Mouse (Mus musculus) intestine, postnatal 0 days (tissue): ENCODE results near the gene Fam229a. TPM values are rescaled to one million over a fixed set of nuclear protein-coding genes. Genes with fewer than 3 reads are reported as not detected.

Experiments
- ATAC-seq: fragments of 200-750 bp; cut with Nextera tagmentation; 2 replicates; pipeline ENCODE4 v1.8.0; 2017; ENCODE audit warnings: mild to moderate bottlenecking, moderate TSS enrichment, moderate library complexity
- H3K27ac ChIP-seq: fragments of 300-500 bp; sonication (generic); 2 replicates; pipeline ENCODE4 v1.5.1; 2014; ENCODE audit warnings: mild to moderate bottlenecking, low read depth, low read length, moderate library complexity
- H3K27me3 ChIP-seq: fragments of 300-500 bp; sonication (generic); replicated peaks from 2 replicates; pipeline ENCODE4 v1.6.1; 2014; ENCODE audit warnings: low read length, mixed read lengths; ENCODE audit not compliant: control insufficient read depth, insufficient read depth
- H3K36me3 ChIP-seq: fragments of 300-500 bp; sonication (generic); 2 replicates; pipeline ENCODE4 v1.6.1; 2014; ENCODE audit warnings: mild to moderate bottlenecking, moderate library complexity; ENCODE audit not compliant: control insufficient read depth, insufficient read depth
- H3K4me1 ChIP-seq: fragments of 300-500 bp; sonication (generic); replicated peaks from 2 replicates; pipeline ENCODE4 v1.6.1; 2014; ENCODE audit warnings: antibody characterized with exemption, low read length, mixed read lengths; ENCODE audit not compliant: control insufficient read depth, insufficient read depth
- H3K4me2 ChIP-seq: fragments of 300-500 bp; sonication (generic); replicated peaks from 2 replicates; pipeline ENCODE4 v1.6.1; 2014; ENCODE audit warnings: low read depth, mild to moderate bottlenecking, moderate library complexity
- H3K4me3 ChIP-seq: fragments of 300-500 bp; sonication (generic); 2 replicates; pipeline ENCODE4 v1.5.1; 2014; ENCODE audit warnings: low read depth, low read length
- H3K9ac ChIP-seq: fragments of 300-500 bp; sonication (generic); 2 replicates; pipeline ENCODE4 v1.6.1; 2014; ENCODE audit warnings: mild to moderate bottlenecking, low read depth, low read length
- H3K9me3 ChIP-seq: fragments of 300-500 bp; sonication (generic); 2 replicates; pipeline ENCODE4 v1.6.1; 2016; ENCODE audit warnings: mixed run types; ENCODE audit not compliant: control insufficient read depth
- CTCF ChIP-seq: sonication (generic); IDR thresholded peaks from 2 replicates; pipeline ENCODE4 v1.5.1; 2016; ENCODE audit warnings: low read depth, mild to moderate bottlenecking, control low read depth, antibody characterized with exemption, moderate library complexity
- WGBS: fragments of 180-500 bp; shearing (Covaris S2); extraction: QIAGEN DNeasy Blood & Tissue Kit; methylation state at CpG from one replicate; pipeline ENCODE4 v1.1.7; 2014; 5-methylcytosine and 5-hydroxymethylcytosine counted together
- polyA plus RNA-seq: library from polyadenylated mRNA; unstranded; fragments of >200 nt; fragmentation: Nextera tagmentation; extraction: Ambion mirVana; gene quantifications from 2 replicates; pipeline ENCODE4 v1.2.1, GENCODE M21; 2015

Gene Fam229a
- polyA plus RNA-seq, 1 experiment from 2014 or later = 0.22 TPM

DNA sequence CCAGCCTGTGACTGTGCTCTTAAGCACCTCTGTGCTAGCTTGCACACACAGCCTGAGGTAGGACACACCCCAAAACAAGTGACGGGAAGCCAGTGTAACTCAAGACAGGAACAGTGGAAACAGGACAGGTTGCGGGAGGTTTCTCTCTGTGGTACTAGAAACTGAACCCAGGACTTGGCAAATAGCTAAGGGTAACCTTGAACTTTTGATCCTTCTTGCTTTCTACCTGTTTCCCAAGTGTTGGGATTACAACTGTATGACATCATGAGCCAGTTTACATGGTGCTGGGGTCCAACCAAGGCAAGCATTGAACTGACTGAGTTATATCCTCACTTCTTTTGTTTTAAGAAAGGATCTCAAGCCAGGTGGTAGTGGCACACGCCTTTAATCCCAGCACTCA, 11.1 kb upstream of the Fam229a start:
- Histone ChIP-seq H3K27me3 (no peaks in the 10 kb centered on the region), H3K4me2 (no peak overlapping the region), H3K4me3 (no peak overlapping the region), H3K4me1 (no peaks in the 10 kb centered on the region), H3K27ac (no peak overlapping the region), H3K36me3 (peaks cover 76% of the 10 kb centered on the region), H3K9ac (no peak overlapping the region), H3K9me3 (no peaks in the 10 kb centered on the region)
- TF ChIP-seq CTCF = no peak
- ATAC-seq = no peak
- 74% methylated on average over 3 of the region's 3 CpGs for WGBS

DNA sequence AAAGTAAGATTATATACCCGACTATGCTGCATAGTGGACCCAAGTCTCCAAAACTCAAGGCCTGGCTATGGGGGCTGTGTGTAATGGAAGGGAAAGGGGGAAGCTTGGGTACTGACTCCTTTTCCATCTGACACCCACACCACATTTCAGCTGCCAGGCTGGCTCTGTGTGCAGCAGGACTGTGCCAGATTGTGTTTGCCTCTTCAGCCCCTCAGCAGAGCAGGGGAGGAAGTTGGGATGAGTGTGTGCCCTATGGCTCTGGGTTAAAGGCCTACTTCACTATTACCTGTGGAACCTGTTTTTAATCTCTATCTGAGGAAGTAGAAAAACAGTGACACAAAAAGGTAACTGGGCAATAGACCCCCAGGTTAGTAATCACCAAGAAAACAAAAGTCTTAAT, 9.9 kb upstream of the Fam229a start:
- Histone ChIP-seq H3K9me3 (no peaks in the 10 kb centered on the region), H3K36me3 (peaks cover 77% of the 10 kb centered on the region), H3K4me2 (no peak overlapping the region), H3K27me3 (no peaks in the 10 kb centered on the region), H3K9ac (no peak overlapping the region), H3K4me1 (no peaks in the 10 kb centered on the region), H3K27ac (no peak overlapping the region), H3K4me3 (no peak overlapping the region)
- WGBS = 89% methylated on average over 1 of the region's 1 CpGs
- no peak for ATAC-seq
- no peak for TF ChIP-seq CTCF

GRCm38 (mm10) chr4:129494681-129495080, 3.7 kb downstream of the Fam229a start:
- WGBS = 60% methylated on average over 6 of the region's 7 CpGs
- H3K4me2 ChIP-seq = no peak overlapping the region

GRCm38 (mm10) chr4:129495672-129496562, 4.9 kb downstream of the Fam229a start:
- WGBS = 35% methylated on average over 16 of the region's 16 CpGs
- no peak overlapping the region for H3K4me2 ChIP-seq
- H3K36me3 ChIP-seq = no peaks in the 10 kb centered on the region
- peak; percentile 63 for TF ChIP-seq CTCF
- H3K9ac ChIP-seq = no peak overlapping the region
- H3K4me1 ChIP-seq = peaks cover 8% of the 10 kb centered on the region
- H3K27ac ChIP-seq = peak overlapping the region; percentile 35; the same call in 1 of the 2 replicates
- H3K27me3 ChIP-seq = peaks cover 9% of the 10 kb centered on the region
- no peaks in the 10 kb centered on the region for H3K9me3 ChIP-seq
- no peak overlapping the region for H3K4me3 ChIP-seq
- ATAC-seq = no peak

More at GRCm38 (mm10) chr4:129494681-129495080, 3.7 kb downstream of the Fam229a start:
- no peaks in the 10 kb centered on the region for H3K9me3 ChIP-seq
- no peak overlapping the region for H3K27ac ChIP-seq
- TF ChIP-seq CTCF = peak; percentile 48
- no peak overlapping the region for H3K9ac ChIP-seq
- no peaks in the 10 kb centered on the region for H3K36me3 ChIP-seq
- peaks cover 7% of the 10 kb centered on the region for H3K4me1 ChIP-seq
- ATAC-seq = no peak
- H3K27me3 ChIP-seq = peaks cover 9% of the 10 kb centered on the region
- H3K4me3 ChIP-seq = no peak overlapping the region

DNA sequence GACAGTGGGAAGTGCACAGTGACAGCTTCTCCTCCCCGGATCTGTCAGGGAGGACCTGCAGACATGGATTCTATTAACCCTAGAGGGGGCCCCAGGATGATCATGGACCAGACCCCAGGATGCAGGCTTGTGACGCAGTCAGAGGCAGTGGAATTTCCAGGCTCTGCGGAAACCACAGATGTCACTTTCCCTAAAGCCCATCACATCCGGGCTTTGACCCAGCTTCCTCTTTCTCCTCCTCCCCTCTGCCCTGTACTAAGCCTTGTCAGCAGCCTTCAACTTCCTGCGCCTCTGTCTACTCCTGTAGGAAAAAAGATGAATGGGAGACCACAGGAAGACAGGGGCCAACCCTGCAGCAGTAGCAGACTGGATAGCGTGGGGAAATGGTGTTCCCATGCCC, 5.6 kb downstream of the Fam229a start:
- Histone ChIP-seq H3K9me3 (no peaks in the 10 kb centered on the region), H3K4me3 (no peak overlapping the region), H3K9ac (no peak overlapping the region), H3K27me3 (peaks cover 4% of the 10 kb centered on the region; the same call in 1 of the 2 replicates), H3K4me2 (no peak overlapping the region), H3K36me3 (no peaks in the 10 kb centered on the region), H3K4me1 (peaks cover 3% of the 10 kb centered on the region), H3K27ac (no peak overlapping the region; the same call in 1 of the 2 replicates)
- TF ChIP-seq CTCF = no peak; the same call in 1 of the 2 replicates
- WGBS = 40% methylated on average over 6 of the region's 6 CpGs
- ATAC-seq = no peak

- Histone ChIP-seq H3K4me1 (peaks cover 12% of the 10 kb centered on the region; the same call in 1 of the 2 replicates), H3K27me3 (no peaks in the 10 kb centered on the region), H3K36me3 (no peaks in the 10 kb centered on the region), H3K27ac (no peak overlapping the region), H3K9ac (no peak overlapping the region), H3K9me3 (no peaks in the 10 kb centered on the region), H3K4me3 (no peak overlapping the region), H3K4me2 (no peak overlapping the region)
- no peak for TF ChIP-seq CTCF
- 71% methylated on average over 3 of the region's 3 CpGs for WGBS
- ATAC-seq = no peak
Observed at GRCm38 (mm10) chr4:129498941-129499340, 8.0 kb downstream of the Fam229a start.
